Mouse (Mus musculus) olfactory bulb, adult 2 months (tissue): ENCODE results near the gene Sprr2b.

ENCODE experiments used
- CTCF ChIP-seq: fragments of 200-500 bp; IDR thresholded peaks from 2 replicates; pipeline ENCODE4 v1.5.1; 2012; ENCODE audit warnings: low read depth, mild to moderate bottlenecking, low read length, moderate library complexity; ENCODE audit not compliant: insufficient read depth
- POLR2A ChIP-seq: fragments of 200-500 bp; IDR thresholded peaks from 2 replicates; pipeline ENCODE4 v1.6.1; 2012; ENCODE audit warnings: mild to moderate bottlenecking, low read depth, low read length, moderate library complexity; ENCODE audit not compliant: insufficient read depth

DNA sequence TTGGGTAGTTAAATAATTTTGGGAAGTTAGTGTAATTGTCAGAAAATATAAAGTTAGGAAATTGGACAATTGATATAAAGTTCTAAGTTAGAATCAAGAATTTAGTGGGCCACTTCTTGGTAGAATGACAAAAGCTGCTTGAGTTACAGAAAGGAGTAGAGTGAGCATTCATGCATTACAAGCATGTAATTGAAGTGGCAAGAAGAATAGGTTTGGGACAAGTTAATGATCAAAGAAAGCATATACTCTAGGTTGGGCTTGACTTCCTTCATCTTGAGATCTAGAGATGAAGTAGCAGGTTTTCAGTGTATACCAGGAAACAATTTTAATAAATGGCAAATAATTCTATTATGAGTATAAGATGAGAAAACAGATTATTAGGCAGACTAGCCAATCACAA is 45.2 kb downstream of the Sprr2b start:
- TF ChIP-seq CTCF = no peak
- TF ChIP-seq POLR2A = no peak
